Mouse (Mus musculus): Measurements from ENCODE around the gene Csrp1. TPM values are rescaled to one million over a fixed set of nuclear protein-coding genes. Genes with fewer than 3 reads are reported as not detected.
A peak's percentile ranks its signal among the peaks of the same experiment; 100 is the strongest.

The Csrp1 gene
- polyA plus RNA-seq, 1 experiment from 2014 or later: 285 TPM

DNA sequence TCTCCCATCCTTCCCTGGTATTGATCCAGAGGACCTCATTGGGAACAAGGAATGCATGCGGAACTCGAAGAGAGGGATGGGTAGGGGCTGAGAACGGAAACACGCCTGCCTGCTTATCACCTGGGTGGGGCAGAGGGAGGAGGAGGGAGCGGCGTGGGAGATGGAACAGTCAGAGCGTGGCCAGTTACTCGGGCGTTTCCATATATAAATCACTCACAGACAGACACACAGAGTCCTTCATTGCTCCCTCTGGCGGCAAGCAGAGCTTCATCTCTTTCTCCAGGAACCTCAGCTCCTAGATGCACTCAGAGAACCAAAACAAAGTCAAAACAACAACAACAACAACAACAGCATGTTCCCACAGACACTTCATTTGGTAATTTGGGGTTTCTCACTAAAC lies 68.8 kb downstream of the Csrp1 start:
- TF ChIP-seq CTCF (IDR thresholded peaks at IDR 0.05; ENCODE audit: low read depth): peak; percentile 79
- Histone ChIP-seq H3K9me3 (ENCODE audit: control insufficient read depth) (no peaks in the 10 kb centered on the region), H3K27me3 (replicated peaks; ENCODE audit: control insufficient read depth, insufficient read depth, low read length) (no peaks in the 10 kb centered on the region), H3K4me1 (replicated peaks; ENCODE audit: control insufficient read depth, insufficient read depth, low read length) (peaks cover 17% of the 10 kb centered on the region), H3K27ac (ENCODE audit: low read depth, low read length) (no peak overlapping the region), H3K4me2 (replicated peaks; ENCODE audit: low read depth) (peak overlapping the region; percentile 27; the same call in 1 of the 2 replicates), H3K36me3 (ENCODE audit: control insufficient read depth, insufficient read depth) (no peaks in the 10 kb centered on the region), H3K4me3 (ENCODE audit: low read depth, low read length) (no peak overlapping the region), H3K9ac (ENCODE audit: low read depth, low read length) (no peak overlapping the region)
- 7% methylated on average over 10 of the region's 10 CpGs for WGBS
- no peak for ATAC-seq

DNA sequence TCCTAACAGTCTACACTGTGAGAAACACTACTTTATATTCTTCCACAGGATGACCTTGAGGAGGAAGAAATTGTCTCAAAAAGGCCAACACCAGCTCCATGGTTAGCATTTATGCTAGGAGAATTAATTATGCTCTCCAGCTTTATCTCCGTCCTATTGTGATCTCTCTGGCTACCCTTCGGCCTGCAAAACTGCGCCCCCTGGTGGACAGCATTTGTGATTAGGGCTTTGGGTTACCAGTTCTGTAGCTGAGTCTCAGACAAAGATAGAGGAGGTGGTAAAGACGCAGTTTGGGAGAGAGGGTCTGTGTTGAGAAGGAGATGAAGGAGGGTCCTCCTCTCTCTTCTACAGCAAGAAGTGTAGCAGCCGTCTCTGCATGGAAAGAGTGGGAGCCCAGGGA lies 70.0 kb downstream of the Csrp1 start:
- Histone ChIP-seq H3K9ac (ENCODE audit: low read depth, low read length) (no peak overlapping the region), H3K9me3 (ENCODE audit: control insufficient read depth) (no peaks in the 10 kb centered on the region), H3K36me3 (ENCODE audit: control insufficient read depth, insufficient read depth) (no peaks in the 10 kb centered on the region), H3K4me3 (ENCODE audit: low read depth, low read length) (no peak overlapping the region), H3K4me1 (replicated peaks; ENCODE audit: control insufficient read depth, insufficient read depth, low read length) (peaks cover 21% of the 10 kb centered on the region), H3K27me3 (replicated peaks; ENCODE audit: control insufficient read depth, insufficient read depth, low read length) (no peaks in the 10 kb centered on the region), H3K4me2 (replicated peaks; ENCODE audit: low read depth) (no peak overlapping the region), H3K27ac (ENCODE audit: low read depth, low read length) (no peak overlapping the region)
- peak; percentile 95 for TF ChIP-seq CTCF (IDR thresholded peaks at IDR 0.05; ENCODE audit: low read depth)
- no peak for ATAC-seq
- WGBS: 4% methylated on average over 5 of the region's 5 CpGs

DNA sequence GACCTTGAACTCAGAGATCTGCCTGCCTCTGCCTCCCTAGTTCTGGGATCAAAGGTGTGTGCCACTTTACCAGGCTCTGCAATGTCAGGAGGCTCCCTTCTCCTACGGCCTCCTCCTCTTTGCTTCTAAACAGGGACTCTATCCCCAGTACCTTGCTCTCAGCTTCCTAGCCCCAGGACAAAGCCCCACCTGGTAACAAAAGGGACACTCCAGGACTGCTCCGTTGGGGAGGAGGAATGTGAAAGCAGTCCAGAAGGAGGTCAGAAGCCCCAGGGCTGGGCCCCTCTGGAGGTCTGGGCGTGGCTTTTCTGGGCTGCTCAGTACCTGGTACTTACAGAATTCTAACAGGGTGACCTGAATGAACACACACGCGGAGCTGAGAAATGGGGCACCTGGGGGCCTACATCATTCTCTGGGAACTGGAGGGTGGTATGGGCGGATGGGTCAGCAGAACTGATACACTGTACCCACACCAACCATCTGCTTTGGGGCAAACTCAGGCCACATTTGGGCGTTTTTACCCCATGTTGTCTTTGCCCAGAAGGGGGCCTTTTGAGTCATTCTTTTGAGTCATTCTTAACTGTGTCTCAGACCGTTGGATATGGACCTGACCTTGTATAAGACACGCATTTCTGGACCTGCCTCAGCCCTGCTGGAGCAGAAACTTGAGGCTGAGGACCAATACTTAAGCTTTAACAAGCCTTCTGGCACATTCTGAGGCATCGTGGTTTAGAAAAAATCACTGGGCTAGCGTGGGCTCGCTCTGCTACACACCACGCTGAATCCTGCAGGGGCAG lies 72.5 kb downstream of the Csrp1 start:
- peak; percentile 37 for TF ChIP-seq CTCF (IDR thresholded peaks at IDR 0.05; ENCODE audit: low read depth)
- H3K36me3 ChIP-seq (ENCODE audit: control insufficient read depth, insufficient read depth): no peaks in the 10 kb centered on the region
- WGBS: 68% methylated on average over 13 of the region's 13 CpGs
- H3K4me1 ChIP-seq (replicated peaks; ENCODE audit: control insufficient read depth, insufficient read depth, low read length): peaks cover 32% of the 10 kb centered on the region
- H3K4me3 ChIP-seq (ENCODE audit: low read depth, low read length): no peak overlapping the region
- ATAC-seq: no peak
- no peak overlapping the region for H3K9ac ChIP-seq (ENCODE audit: low read depth, low read length)
- no peaks in the 10 kb centered on the region for H3K9me3 ChIP-seq (ENCODE audit: control insufficient read depth)
- H3K4me2 ChIP-seq (replicated peaks; ENCODE audit: low read depth): peak overlapping the region; percentile 6; the same call in 1 of the 2 replicates
- H3K27ac ChIP-seq (ENCODE audit: low read depth, low read length): no peak overlapping the region; the same call in 1 of the 2 replicates
- no peaks in the 10 kb centered on the region for H3K27me3 ChIP-seq (replicated peaks; ENCODE audit: control insufficient read depth, insufficient read depth, low read length)

DNA sequence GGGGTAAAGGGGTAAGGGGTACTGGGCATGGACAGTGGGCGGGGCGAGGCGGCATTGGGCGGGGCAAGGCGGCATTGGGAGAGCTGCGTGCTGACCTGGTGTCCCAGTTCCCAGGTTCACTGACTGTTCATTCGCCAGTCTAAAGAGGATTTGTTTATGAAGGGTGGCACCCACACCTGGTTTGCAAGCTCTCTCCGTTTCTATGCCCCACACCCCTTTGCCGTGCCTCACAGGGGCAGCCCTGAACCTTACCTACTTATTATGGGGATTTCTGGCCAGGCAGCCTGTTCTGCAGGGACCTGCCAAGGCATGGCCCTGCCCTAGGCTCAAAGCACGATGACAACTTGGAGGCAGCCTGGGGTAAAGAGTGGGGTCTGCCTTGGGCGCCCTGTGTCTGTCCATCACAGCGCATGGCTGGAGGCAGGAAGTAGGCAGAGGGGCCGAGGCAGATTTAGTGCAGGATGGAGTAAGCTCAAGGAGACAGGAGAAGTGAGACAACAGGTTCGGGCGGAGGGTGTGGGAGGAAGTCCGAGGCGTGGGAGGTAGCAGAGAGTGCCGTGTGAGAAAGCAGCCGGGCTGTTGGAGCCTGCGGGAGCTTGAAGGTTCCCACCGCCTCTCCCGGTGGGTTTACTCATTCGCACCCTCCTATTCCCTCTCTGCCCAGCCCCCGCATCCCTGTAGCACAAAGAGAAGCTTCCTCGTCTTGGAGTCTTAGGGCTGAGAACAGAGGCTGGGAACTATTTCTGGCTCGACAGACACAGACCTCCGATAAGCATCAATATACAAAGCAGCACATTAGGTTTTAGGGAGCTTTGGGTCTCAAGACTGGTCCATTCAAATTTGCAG lies 73.7 kb downstream of the Csrp1 start:
- TF ChIP-seq CTCF (IDR thresholded peaks at IDR 0.05; ENCODE audit: low read depth): no peak

DNA sequence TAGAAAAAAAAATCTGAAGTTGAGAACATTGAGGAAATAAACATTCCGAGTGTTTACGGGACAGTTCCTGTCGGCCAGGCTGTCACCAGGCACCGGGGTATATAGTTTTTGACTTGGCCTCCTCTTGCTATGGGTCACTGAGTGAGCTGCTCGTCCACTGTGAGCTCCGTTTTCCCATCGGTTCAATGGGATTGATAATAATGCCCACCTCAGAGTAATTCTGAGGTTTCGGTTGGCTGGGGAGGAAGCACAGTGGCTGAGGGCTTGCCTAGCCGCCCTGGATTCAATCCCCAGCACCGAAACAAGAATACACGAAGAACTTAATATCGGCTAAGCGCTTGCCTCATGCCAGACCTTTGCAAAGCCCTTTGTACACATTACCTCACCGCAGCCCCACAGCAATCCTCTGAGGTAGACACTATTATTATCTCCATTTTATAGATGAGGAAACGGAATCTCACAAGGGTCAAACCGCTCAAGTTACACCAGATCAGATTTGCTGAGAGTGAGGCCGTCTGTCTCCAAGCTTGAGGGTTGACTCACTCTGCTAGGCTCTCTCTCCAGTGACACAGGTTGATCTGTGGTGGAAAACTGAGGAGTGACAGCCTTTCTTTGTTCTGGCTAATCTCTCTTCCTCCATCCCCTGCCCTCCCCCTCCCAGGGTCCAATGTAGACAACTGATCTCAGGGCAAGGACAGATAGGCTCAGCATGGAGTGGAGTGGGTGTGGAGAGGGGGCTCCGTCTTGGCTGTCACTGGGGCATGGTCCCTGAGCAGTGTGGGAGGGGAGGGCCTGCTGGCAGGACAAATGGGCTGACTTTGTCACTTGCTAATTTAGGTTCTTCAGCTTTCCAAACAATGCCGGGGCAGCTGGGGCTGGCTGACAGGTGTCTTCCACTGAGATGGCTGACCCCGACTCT lies 74.6 kb downstream of the Csrp1 start:
- ATAC-seq: peak; percentile 81
- Histone ChIP-seq H3K27me3 (replicated peaks; ENCODE audit: control insufficient read depth, insufficient read depth, low read length) (no peaks in the 10 kb centered on the region), H3K36me3 (ENCODE audit: control insufficient read depth, insufficient read depth) (no peaks in the 10 kb centered on the region), H3K9me3 (ENCODE audit: control insufficient read depth) (no peaks in the 10 kb centered on the region), H3K4me2 (replicated peaks; ENCODE audit: low read depth) (peak overlapping the region; percentile 69), H3K4me3 (ENCODE audit: low read depth, low read length) (peak overlapping the region; percentile 29), H3K4me1 (replicated peaks; ENCODE audit: control insufficient read depth, insufficient read depth, low read length) (peaks cover 26% of the 10 kb centered on the region), H3K27ac (ENCODE audit: low read depth, low read length) (peak overlapping the region; percentile 94), H3K9ac (ENCODE audit: low read depth, low read length) (peak overlapping the region; percentile 70)
- WGBS: 17% methylated on average over 20 of the region's 20 CpGs
- TF ChIP-seq CTCF (IDR thresholded peaks at IDR 0.05; ENCODE audit: low read depth): no peak

More for the DNA sequence above, 73.7 kb downstream of the Csrp1 start:
- WGBS: 9% methylated on average over 27 of the region's 27 CpGs
- H3K27ac ChIP-seq (ENCODE audit: low read depth, low read length): peak overlapping the region; percentile 94
- H3K9me3 ChIP-seq (ENCODE audit: control insufficient read depth): no peaks in the 10 kb centered on the region
- H3K36me3 ChIP-seq (ENCODE audit: control insufficient read depth, insufficient read depth): no peaks in the 10 kb centered on the region
- no peaks in the 10 kb centered on the region for H3K27me3 ChIP-seq (replicated peaks; ENCODE audit: control insufficient read depth, insufficient read depth, low read length)
- H3K9ac ChIP-seq (ENCODE audit: low read depth, low read length): peak overlapping the region; percentile 70
- H3K4me1 ChIP-seq (replicated peaks; ENCODE audit: control insufficient read depth, insufficient read depth, low read length): peaks cover 28% of the 10 kb centered on the region
- peak overlapping the region; percentile 69 for H3K4me2 ChIP-seq (replicated peaks; ENCODE audit: low read depth)
- ATAC-seq: peak; percentile 51
- H3K4me3 ChIP-seq (ENCODE audit: low read depth, low read length): peak overlapping the region; percentile 29

Measured in intestine, postnatal 0 days (tissue).